Mouse (Mus musculus): ENCODE measurements around the gene Gm9837. TPM values are rescaled to one million over a fixed set of nuclear protein-coding genes. Genes with fewer than 3 reads are reported as not detected.
"Not testable (repeated sequence)": the region's sequence is repeated elsewhere in the genome, so short reads cannot be mapped to it uniquely, and the experiment has no call there.

Gene Gm9837
- polyA plus RNA-seq, 1 experiment: not detected

DNA sequence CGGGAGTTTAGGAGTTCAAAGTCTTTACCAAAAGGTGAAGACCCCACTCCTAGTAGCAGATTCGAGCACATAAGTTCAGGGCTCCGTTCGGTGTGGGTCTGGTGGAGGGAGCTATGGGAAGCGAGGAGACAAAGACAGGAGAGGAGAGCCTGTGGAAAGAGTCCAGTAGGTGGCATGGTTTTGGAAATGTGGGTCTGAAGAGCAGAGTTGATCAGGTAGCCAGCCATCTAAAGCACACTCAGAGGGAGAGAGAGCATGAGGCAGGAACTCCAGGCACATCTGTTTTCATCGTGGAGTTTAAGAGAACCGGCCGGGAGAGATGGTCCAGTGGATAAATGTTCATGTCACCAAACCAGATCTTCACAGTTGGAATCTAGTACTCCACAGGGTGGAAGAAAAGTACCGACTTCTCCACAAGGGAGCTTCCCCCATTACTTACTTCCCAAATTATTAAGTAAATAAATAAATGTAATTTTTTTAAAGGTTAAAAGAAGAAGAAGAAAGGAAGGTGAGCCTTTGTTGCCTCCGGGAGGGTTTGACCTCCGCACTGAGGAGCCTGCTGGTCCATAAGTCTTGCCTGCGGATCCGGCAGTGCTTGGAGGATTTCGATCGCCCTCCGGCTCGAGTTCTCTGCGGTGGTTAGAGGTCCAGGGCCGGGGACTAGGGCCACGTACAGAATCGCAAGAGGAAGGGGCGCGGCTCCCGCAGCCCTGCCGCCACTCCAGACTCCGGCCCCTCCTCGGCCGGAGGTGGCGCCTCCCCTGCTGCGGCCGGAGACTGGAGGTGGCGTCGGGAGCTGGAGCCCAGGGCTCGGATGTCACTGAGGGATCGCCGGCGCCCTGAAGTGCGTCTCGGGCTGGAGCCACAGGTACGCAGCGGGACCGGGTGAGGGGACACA is 13.6 kb downstream of the Gm9837 start, which contains the start of the genes Gm10447 and Shroom1:
Gene Gm10447 (minus strand): TSS at position 637 of the 898 bp plus-strand sequence.
Gene Shroom1 (plus strand): TSS at position 732 of the 898 bp plus-strand sequence.
- peak; percentile 69 for DNase-seq (ENCODE audit: low spot score)

DNA sequence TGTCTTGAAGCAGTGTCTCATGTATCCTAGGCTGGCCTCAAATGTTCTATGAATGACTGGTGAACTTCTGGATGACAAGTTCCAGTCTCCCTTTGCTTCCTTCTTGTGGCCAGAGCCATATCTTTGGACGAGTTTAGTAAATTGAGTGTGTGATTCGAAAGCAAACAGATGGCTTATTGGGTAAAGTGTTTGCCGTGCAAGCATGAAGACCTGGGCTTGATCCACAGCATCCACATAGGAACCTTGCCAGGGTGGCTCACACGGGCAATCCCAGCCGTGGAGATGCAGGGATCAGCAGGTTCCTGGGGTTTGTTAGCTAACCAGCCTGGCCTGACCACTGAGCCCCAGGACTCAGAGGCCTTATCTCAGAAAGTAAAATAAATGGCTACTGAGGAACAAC is 17.2 kb downstream of the Gm9837 start:
- no peak for DNase-seq (ENCODE audit: low spot score)

DNA sequence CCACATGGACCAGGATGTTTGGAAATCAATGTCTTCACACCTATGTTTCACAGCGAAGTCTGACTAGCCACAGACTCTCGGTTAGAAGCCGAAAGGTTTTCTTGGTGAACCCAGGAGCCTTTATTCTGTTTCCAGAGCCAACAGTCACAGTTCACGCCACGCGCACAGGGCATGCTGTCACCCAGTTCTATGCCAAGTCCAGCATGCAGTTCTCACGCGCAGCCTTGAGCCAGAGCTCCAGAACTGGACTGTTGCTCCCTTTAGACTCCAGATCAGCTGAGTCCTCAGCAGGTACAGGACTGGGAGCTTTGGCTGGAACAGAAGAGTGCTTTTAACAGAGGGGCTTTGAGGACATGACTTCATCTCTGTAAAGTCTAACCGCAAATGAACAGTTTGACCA is 17.9 kb downstream of the Gm9837 start:
- DNase-seq (ENCODE audit: low spot score): no peak

DNA sequence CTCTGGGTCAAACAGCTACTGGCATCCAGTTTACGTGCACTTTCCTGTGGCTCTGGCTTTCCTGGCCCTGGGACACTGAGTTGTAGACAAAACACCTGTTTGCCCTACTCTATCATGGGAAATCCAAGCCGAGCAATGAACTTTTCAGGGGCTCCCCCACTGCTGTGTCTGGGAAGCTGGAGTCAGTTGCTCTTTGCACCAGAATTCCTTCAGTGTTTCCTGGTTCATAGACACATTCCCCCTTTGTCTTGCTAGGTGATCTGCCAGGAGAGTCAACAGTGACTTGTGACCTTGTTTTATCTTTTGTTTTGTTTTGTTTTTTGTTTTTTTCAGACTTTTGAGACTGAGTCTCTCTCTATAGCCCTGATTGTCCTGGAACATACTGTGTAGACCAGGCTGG is 18.9 kb downstream of the Gm9837 start:
- DNase-seq (ENCODE audit: low spot score): no peak

DNA sequence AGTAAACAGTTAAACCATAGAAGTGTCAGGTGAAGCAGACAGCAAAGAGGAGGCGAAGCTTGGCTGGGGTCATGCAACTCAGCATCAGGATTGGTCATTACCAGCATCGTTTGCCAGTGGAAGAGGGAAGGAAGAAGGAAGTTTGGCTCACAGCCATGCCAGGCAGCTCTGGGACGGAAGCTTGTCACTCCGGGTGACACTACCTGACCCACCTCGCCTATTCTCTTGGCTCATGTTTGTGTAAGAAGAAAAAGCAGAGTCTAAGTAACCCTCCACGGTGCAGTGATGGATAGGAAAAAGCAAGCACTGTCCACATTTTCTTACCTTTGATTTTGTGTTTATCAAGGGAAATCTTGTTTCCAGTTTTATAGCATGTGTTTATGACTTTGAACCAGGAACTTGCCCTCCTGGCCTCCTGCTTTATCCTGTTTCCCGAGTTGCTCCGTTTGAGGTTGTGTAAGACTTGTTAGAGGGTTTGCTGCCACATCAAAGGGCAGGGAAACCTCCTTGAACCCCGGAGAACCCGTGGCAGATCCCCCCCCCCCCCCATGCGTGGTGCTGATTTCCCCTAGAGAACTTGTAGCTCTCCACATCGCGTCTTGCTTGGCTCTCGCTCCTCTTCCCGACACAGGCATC is 20.1 kb downstream of the Gm9837 start:
- DNase-seq (ENCODE audit: low spot score): no peak

DNA sequence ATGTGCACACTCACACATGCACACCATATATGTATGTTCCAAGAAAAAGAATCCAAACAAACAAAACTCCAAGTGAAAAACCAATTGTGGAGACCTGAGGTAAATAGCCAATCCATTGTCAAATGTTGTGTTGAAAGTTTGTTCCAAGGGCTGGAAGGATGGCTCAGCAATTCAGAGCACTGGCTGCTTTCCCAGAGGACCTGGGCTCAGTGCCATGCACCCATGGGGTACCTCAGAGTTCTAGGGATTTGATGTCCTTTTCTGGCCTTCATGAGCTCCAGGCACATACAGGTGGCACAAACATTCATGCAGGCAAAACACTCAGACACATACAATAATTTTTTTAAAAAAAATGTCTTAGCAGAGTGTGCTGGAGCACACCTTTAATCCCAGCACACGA is 21.8 kb downstream of the Gm9837 start:
- DNase-seq (ENCODE audit: low spot score): no peak

DNA sequence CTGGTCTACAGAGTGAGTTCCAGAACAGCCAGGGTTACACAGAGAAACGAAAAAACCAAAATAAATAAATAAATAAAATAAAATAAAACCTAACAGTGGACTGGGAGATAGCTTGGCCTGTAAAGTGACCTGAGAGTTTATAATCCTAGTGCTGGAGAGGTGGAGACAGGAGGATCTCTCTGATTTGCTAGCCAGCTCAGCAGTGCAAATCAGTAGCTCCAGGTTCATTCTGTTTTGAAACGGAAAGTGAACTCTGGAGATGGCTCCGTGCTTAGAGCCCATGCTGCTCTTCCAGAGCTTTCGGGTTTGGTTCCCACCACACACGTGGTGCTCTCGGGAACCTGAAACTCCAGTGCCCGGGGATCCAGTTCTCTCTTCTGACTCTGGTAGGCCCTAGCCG is 22.3 kb downstream of the Gm9837 start:
- DNase-seq (ENCODE audit: low spot score): no peak

DNA sequence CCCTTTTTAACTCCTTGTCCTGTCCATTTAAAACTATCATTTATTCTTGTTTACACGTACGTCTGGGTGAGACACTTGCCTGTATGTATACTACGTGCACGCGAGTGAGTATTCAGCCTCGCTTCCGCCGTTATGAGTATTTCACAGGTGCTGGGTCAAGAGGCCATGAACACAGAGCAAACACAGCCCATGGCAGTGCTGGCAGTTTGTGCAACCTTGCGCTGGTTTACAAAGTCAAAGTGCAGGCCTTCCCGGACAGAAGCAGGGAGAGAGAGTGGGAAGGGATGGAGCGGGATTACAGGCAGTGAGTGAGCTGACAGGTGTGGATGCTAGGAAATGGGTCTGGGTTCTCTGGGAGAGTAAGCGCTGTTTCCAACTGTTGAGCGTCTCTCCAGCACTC is 24.1 kb downstream of the Gm9837 start:
- DNase-seq (ENCODE audit: low spot score): no peak

DNA sequence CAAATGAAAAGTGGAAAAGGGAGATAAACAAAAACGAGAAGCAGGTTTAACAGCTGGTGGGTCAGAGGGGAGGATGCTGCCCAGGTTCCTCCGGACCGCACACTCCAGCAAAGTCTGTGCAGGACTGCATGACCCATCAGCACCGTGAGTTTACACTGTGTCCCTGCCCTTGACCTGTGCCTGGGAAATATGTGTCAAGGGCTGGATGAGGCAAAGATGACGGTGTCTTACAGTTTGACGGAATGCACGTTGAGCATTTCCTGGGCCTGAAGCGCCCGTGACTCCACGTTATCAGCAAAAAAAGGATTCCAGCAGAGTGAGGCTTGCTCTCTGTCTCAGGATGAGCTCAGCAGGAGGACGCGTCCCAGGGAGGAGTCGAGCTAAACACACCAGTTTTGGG is 24.7 kb downstream of the Gm9837 start:
- no peak for DNase-seq (ENCODE audit: low spot score)

DNA sequence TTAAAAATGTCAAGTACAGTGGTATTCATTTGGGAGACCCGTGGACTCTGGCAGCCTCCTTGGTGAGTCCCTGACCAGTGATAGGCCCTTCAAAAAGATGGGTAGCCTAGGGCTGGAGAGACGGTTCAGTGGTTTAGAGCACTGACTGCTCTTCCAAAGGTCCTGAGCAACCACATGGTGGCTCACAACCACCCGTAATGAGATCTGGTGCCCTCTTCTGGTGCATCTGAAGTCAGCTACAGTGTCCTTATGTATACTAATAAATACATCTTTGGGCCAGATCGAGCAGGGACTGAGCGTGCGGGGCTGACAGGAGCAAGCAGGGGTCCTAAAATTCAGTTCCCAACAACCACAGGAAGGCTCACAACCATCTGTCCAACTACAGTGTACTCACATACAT is 26.4 kb downstream of the Gm9837 start:
- no peak for DNase-seq (ENCODE audit: low spot score)

DNA sequence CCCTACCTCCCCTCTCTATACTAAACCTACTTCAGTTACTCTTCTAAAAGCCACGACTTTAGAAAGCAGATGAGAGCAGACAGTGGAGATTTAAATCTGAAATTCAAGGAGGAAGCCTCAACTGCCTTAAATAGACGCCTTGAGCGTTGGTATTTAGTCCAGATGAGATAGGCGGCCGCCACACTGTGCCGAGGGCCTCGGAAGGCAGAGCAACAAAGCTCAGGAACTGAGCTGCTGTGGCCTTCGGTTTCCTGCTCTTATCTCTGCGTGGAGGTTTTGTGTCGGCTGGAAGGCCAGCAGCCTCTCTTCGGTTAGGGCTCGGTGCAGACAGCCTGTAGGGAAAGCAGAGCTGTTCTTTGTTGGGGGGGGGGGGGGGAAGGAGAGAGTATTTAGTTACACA is 28.4 kb downstream of the Gm9837 start:
- no peak for DNase-seq (ENCODE audit: low spot score)

DNA sequence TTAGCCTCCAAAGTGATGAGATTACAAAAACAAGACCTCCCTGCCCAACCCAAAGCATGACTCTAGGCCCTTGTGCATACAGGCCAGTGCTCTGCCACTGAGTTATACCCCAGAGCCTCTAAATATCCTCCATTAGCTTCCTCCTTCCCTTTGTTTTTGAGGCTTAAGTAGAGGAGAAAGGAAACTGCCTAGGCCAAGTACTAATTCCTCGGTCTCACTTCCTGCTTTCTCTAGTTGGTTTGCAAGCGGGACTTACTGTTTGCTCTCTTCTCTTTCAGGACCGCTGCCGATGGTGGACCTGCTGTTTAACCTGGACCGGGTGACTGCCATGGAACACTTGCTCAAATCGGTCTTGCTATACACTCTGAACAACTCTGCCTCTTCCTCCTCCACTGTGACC is 33.9 kb downstream of the Gm9837 start:
- DNase-seq (ENCODE audit: low spot score): no peak

DNA sequence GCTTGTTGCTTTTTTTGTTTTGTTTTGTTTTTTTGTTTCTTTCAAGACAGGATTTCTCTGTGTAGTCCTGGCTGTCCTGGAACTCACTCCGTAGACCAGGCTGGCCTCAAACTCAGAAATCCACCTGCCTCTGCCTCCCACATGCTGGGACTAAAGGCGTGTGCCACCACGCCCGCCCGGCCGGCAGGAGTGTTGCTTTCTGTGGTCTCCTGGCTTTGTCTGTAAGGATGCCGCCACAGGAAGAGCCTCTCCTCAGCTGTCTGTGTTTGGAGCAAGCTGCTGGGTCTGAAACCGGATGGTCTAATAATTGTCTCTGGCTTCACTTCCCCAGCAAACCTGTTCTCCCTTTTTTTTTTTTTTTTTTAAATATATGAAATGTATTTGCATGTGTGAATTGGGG is 34.8 kb downstream of the Gm9837 start:
- DNase-seq (ENCODE audit: low spot score): no peak

DNA sequence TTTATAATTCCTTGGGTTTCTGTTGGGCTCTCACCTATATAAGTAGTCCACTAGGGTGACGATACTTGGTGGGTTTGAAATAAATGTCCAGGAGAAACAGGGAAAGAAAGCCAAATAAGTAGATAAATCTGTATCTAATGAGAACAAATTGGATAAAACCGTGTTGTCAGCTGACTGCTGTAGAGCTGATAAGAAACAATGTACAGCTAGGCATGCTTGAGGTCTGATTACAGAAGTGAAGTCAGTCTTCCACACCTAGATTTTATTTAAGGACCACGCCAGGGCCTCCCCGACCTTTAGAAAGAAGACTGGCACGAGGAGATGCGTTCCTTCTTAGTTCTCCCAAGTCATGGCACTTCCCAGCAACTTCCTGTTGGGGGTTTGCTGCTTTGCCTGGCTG is 37.2 kb downstream of the Gm9837 start:
- DNase-seq (ENCODE audit: low spot score): no peak

DNA sequence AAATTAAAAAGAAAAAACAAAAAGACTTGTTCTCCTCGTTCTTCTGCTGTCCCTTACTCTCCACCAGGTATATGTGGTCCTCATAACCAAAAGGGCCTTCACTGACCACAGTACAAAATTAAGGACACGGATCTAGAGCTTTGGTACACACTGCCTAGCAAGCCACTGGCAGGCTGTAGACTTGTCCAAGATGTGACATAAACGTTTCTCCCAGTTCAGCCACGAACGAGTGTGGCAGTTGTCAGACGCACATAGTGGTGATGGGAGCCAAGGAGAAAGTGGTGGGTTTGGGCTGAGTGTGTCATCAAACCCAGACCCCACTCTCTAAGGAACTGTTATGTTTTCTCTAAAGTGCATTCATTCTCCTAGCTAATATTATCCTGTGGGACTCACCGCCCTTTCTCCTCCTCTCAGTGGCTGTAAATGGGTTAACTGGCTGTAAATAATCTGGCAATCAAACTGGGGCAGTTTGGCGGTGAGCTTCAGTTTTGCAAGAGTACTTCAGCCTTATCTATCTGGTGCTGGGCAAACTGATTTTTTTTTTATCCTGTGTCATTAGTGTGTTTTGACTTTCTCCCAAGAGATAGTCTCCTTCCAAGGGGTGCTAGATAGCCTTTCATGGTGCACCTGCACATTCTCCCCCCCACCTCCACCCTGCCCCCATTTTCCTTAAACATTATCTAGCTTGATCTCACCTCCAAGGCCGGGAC is 38.8 kb downstream of the Gm9837 start:
- DNase-seq (ENCODE audit: low spot score): no peak

DNA sequence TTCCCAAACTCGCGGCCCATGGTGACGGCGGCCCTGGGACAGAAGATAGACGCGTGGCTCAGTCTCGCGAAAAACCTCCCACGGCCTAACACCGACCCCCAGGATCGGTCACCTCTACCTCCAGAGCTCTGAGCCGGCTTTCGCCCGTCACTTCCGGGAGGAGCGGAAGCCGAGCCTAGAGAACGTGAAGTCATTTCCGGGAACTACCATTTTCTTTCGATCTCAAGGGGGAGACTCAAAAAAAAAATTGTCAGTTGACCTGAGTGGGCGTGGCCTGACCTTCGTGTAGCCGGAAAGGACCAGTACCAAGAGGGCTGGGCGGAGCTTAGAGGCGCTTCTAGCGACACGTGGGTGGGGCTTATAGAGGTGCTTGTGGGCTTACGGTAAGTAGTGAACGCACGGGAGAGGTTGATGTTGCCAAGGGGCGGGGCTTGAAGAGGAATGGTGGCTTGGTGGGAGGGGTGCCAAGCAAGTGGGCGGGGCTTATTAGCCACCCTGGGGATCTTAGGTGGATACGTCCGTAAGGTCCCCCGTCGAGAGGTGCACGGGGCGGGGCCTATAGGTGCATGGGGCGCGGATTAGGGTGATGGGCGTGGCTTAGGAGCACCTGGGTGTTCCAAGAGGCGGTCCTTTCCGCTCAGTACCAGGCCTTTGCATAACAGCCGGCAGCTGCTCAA is 39.5 kb downstream of the Gm9837 start, which contains the start of the genes Uqcrq and Gdf9:
Gene Uqcrq (minus strand): TSS at position 162 of the 677 bp plus-strand sequence.
Gene Gdf9 (plus strand): TSS at position 354 of the 677 bp plus-strand sequence.
- DNase-seq (ENCODE audit: low spot score): peak; percentile 93

DNA sequence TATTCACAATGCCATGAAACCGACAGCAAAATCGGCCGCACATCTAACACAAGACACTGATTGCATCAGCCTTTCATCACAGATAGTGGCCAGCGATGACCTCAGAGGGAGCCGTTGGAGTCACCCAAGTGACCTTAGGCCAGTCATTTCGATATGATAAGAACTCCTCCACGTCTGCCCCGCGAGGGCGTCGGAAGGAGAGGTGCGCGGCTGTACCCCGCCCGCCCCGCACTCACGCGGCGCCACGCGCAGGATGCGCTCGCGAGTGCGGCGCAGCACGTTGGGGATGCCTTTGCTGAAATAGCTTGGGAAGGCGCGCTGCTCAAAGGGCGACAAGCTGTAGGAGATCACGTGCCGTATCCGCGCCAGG is 40.0 kb downstream of the Gm9837 start:
- no peak for DNase-seq (ENCODE audit: low spot score)

DNA sequence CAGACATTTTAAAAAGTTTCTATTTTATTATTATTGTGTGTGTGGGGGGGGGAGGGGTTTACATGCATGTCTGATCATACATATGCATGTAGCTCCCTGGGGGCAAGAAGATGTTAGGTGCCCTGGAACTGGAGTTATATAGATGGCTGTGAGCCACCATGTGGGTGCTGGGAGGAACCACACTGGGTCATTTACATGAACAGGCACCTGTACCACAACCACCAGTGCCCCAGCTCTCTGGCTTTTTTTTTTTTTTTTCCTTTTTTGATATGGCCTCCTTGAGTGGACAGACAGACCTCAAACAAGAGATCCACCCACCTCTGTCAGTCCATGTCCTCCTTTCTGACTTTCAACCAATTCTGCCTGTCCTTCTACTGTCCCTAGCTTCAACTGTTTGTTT is 41.1 kb downstream of the Gm9837 start:
- DNase-seq (ENCODE audit: low spot score): no peak

DNA sequence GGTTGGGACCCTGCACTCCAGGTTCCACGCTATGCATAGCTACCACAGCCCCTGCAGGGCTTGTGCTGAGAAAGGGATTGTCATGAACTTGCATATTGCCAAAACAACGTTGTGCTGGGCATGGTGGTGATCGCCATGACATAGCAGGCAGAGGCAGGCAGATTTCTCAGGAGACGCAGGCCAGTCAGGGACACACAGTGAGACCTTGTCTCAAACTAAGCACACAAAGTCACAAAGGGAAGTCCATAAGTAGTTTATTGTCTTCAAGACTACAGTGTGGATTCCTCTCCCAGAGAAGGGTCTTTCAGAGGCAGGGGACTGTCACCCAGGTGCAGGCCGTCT is 41.6 kb downstream of the Gm9837 start:
- DNase-seq (ENCODE audit: low spot score): no peak

DNA sequence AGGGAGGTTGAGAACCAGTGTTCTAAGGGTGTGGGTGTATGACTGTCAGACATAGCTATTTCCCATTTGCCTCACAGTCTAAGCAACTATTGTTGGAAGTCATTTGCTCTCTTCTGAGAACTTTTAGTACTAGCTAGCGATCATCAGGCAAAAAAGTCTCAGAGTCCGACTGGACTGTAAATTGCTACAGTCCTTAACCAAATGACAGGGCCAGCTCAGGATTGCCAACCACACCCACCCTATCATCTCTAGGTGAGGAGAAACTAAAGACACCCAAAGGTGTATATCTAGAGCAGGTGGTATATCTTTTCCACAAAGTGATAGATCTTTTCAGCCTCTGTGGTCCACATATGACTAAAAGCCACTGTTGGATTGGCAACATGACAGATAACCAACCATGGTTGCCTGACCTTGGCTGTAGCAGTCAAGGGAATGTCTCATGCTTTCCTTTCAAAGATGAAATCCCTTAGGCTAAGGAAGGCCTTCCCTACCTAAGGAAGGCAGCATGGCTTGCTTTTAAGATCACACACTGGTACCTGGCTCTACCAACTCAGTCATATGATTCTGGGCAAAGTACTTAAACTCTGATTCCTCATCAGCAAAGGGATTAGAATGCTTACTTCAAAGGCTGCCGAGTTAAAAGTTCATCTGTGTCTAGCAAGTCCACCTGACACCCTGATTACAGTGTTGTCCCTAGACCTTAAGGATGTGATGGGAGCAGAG is 42.1 kb downstream of the Gm9837 start:
- DNase-seq (ENCODE audit: low spot score): no peak

DNA sequence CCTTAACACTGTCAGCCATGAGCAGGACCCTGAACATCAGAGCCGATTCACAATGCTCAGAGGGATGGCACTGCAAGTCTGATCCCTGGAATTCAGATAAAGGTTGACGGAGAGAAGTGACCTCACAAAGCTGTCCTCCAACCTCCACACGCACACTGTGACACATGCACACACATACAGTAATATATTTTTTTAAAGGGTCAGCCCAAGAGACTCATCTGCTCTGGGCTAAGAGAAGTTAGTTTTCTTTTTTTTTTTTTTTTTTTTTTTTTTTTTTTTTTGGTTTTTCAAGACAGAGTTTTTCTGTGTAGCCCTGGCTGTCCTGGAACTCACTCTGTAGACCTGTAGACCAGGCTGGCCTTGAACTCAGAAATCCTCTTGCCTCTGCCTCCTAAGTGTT is 43.4 kb downstream of the Gm9837 start:
- not testable (repeated sequence) for DNase-seq (ENCODE audit: low spot score)

Measured in urinary bladder, adult 2 months (tissue).